Mouse (Mus musculus): ENCODE data around the gene Prss58. TPM values are rescaled to one million over a fixed set of nuclear protein-coding genes. Genes with fewer than 3 reads are reported as not detected.
A peak's percentile ranks its signal among the peaks of the same experiment; 100 is the strongest.

Gene Prss58
- not detected in 2 replicates for polyA plus RNA-seq (2014; fragmentation: Nextera tagmentation; extraction: Ambion mirVana)

- no peak within 1 kb of the TSS for H3K9ac ChIP-seq
- no peak within 1 kb of the TSS for H3K27ac ChIP-seq
- DNase-seq (ENCODE audit: low spot score), result no peak
- no peak within 1 kb of the TSS for H3K4me3 ChIP-seq (replicated peaks; ENCODE audit: low read length)
- no peaks in the 10 kb centered on the region for H3K27me3 ChIP-seq (ENCODE audit: control insufficient read depth, insufficient read depth, low read length)
- H3K36me3 ChIP-seq (replicated peaks; ENCODE audit: control insufficient read depth, insufficient read depth), result no peaks in the 10 kb centered on the region
- ATAC-seq (ENCODE audit: low FRiP score), result no peak
- H3K9me3 ChIP-seq (ENCODE audit: control insufficient read depth, low read length), result no peaks in the 10 kb centered on the region
- H3K4me1 ChIP-seq (replicated peaks; ENCODE audit: control insufficient read depth, insufficient read depth, low read length), result no peaks in the 10 kb centered on the region
- no peak within 1 kb of the TSS for H3K4me2 ChIP-seq (replicated peaks)
Measured at GRCm38 (mm10) chr6:40900287-40900686, at the start of gene Prss58. Gene Prss58, minus strand, starts transcription at chr6:40900387.

GRCm38 (mm10) chr6:40940457-40940856, 40.3 kb upstream of the Prss58 start, which contains the start of gene 1700074P13Rik:
Gene 1700074P13Rik, minus strand, starts transcription at chr6:40940557.
- Histone ChIP-seq H3K4me3 (replicated peaks; ENCODE audit: low read length) (no peak within 1 kb of the TSS), H3K27ac (no peak within 1 kb of the TSS), H3K9me3 (ENCODE audit: control insufficient read depth, low read length) (no peaks in the 10 kb centered on the region), H3K9ac (no peak within 1 kb of the TSS), H3K27me3 (ENCODE audit: control insufficient read depth, insufficient read depth, low read length) (no peaks in the 10 kb centered on the region), H3K4me2 (replicated peaks) (no peak within 1 kb of the TSS), H3K36me3 (replicated peaks; ENCODE audit: control insufficient read depth, insufficient read depth) (no peaks in the 10 kb centered on the region), H3K4me1 (replicated peaks; ENCODE audit: control insufficient read depth, insufficient read depth, low read length) (no peaks in the 10 kb centered on the region)
- 95% methylated on average over 10 of the region's 10 CpGs for WGBS
- DNase-seq (ENCODE audit: low spot score) (no peak), ATAC-seq (ENCODE audit: low FRiP score) (no peak)

- no peak for ATAC-seq (ENCODE audit: low FRiP score)
- 90% methylated on average over 4 of the region's 4 CpGs for WGBS
Measured at GRCm38 (mm10) chr6:40919954-40920353, 19.8 kb upstream of the Prss58 start.

GRCm38 (mm10) chr6:40894716-40895115, 5.5 kb downstream of the Prss58 start:
- Histone ChIP-seq H3K36me3 (replicated peaks; ENCODE audit: control insufficient read depth, insufficient read depth) (no peaks in the 10 kb centered on the region), H3K9me3 (ENCODE audit: control insufficient read depth, low read length) (no peaks in the 10 kb centered on the region), H3K27ac (no peak overlapping the region), H3K27me3 (ENCODE audit: control insufficient read depth, insufficient read depth, low read length) (no peaks in the 10 kb centered on the region), H3K4me2 (replicated peaks) (no peak overlapping the region), H3K9ac (no peak overlapping the region), H3K4me1 (replicated peaks; ENCODE audit: control insufficient read depth, insufficient read depth, low read length) (no peaks in the 10 kb centered on the region), H3K4me3 (replicated peaks; ENCODE audit: low read length) (no peak overlapping the region)
- ATAC-seq (ENCODE audit: low FRiP score) (no peak), DNase-seq (ENCODE audit: low spot score) (no peak)
- 89% methylated on average over 1 of the region's 1 CpGs for WGBS

More at GRCm38 (mm10) chr6:40919954-40920353, 19.8 kb upstream of the Prss58 start:
- no peak for DNase-seq (ENCODE audit: low spot score)
- Histone ChIP-seq H3K4me2 (replicated peaks) (no peak overlapping the region), H3K36me3 (replicated peaks; ENCODE audit: control insufficient read depth, insufficient read depth) (no peaks in the 10 kb centered on the region), H3K4me3 (replicated peaks; ENCODE audit: low read length) (no peak overlapping the region), H3K9ac (no peak overlapping the region), H3K4me1 (replicated peaks; ENCODE audit: control insufficient read depth, insufficient read depth, low read length) (no peaks in the 10 kb centered on the region), H3K27me3 (ENCODE audit: control insufficient read depth, insufficient read depth, low read length) (no peaks in the 10 kb centered on the region), H3K27ac (no peak overlapping the region), H3K9me3 (ENCODE audit: control insufficient read depth, low read length) (no peaks in the 10 kb centered on the region)

- WGBS, result 42% methylated on average over 7 of the region's 7 CpGs
- DNase-seq (ENCODE audit: low spot score), result peak; percentile 26
Measured at GRCm38 (mm10) chr6:40893577-40893976, 6.6 kb downstream of the Prss58 start.

GRCm38 (mm10) chr6:40891754-40892153, 8.4 kb downstream of the Prss58 start:
- H3K27ac ChIP-seq, result no peak overlapping the region
- H3K36me3 ChIP-seq (replicated peaks; ENCODE audit: control insufficient read depth, insufficient read depth), result no peaks in the 10 kb centered on the region
- H3K9me3 ChIP-seq (ENCODE audit: control insufficient read depth, low read length), result no peaks in the 10 kb centered on the region
- no peaks in the 10 kb centered on the region for H3K27me3 ChIP-seq (ENCODE audit: control insufficient read depth, insufficient read depth, low read length)
- no peak overlapping the region for H3K9ac ChIP-seq
- no peak overlapping the region for H3K4me3 ChIP-seq (replicated peaks; ENCODE audit: low read length)
- no peak overlapping the region for H3K4me2 ChIP-seq (replicated peaks)
- no peak for DNase-seq (ENCODE audit: low spot score)
- no peak for ATAC-seq (ENCODE audit: low FRiP score)
- WGBS, result 93% methylated on average over 4 of the region's 4 CpGs
- H3K4me1 ChIP-seq (replicated peaks; ENCODE audit: control insufficient read depth, insufficient read depth, low read length), result no peaks in the 10 kb centered on the region

More at GRCm38 (mm10) chr6:40893577-40893976, 6.6 kb downstream of the Prss58 start:
- no peak overlapping the region for H3K4me2 ChIP-seq (replicated peaks)
- H3K27ac ChIP-seq, result no peak overlapping the region
- H3K4me1 ChIP-seq (replicated peaks; ENCODE audit: control insufficient read depth, insufficient read depth, low read length), result no peaks in the 10 kb centered on the region
- H3K9ac ChIP-seq, result no peak overlapping the region
- no peaks in the 10 kb centered on the region for H3K9me3 ChIP-seq (ENCODE audit: control insufficient read depth, low read length)
- H3K4me3 ChIP-seq (replicated peaks; ENCODE audit: low read length), result no peak overlapping the region
- H3K27me3 ChIP-seq (ENCODE audit: control insufficient read depth, insufficient read depth, low read length), result no peaks in the 10 kb centered on the region
- no peaks in the 10 kb centered on the region for H3K36me3 ChIP-seq (replicated peaks; ENCODE audit: control insufficient read depth, insufficient read depth)
- no peak for ATAC-seq (ENCODE audit: low FRiP score)

- no peak for DNase-seq (ENCODE audit: low spot score)
- Histone ChIP-seq H3K9me3 (ENCODE audit: control insufficient read depth, low read length) (no peaks in the 10 kb centered on the region), H3K27ac (no peak overlapping the region), H3K4me3 (replicated peaks; ENCODE audit: low read length) (no peak overlapping the region), H3K36me3 (replicated peaks; ENCODE audit: control insufficient read depth, insufficient read depth) (no peaks in the 10 kb centered on the region), H3K4me1 (replicated peaks; ENCODE audit: control insufficient read depth, insufficient read depth, low read length) (no peaks in the 10 kb centered on the region), H3K4me2 (replicated peaks) (no peak overlapping the region), H3K27me3 (ENCODE audit: control insufficient read depth, insufficient read depth, low read length) (no peaks in the 10 kb centered on the region), H3K9ac (no peak overlapping the region)
- WGBS, result 83% methylated on average over 1 of the region's 1 CpGs
- ATAC-seq (ENCODE audit: low FRiP score), result no peak
Measured at GRCm38 (mm10) chr6:40890973-40891372, 9.2 kb downstream of the Prss58 start.

- no peak within 1 kb of the TSS for H3K4me2 ChIP-seq (replicated peaks)
- no peak within 1 kb of the TSS for H3K4me3 ChIP-seq (replicated peaks; ENCODE audit: low read length)
- WGBS, result 92% methylated on average over 3 of the region's 3 CpGs
- no peaks in the 10 kb centered on the region for H3K36me3 ChIP-seq (replicated peaks; ENCODE audit: control insufficient read depth, insufficient read depth)
- H3K9me3 ChIP-seq (ENCODE audit: control insufficient read depth, low read length), result no peaks in the 10 kb centered on the region
- no peaks in the 10 kb centered on the region for H3K27me3 ChIP-seq (ENCODE audit: control insufficient read depth, insufficient read depth, low read length)
- no peaks in the 10 kb centered on the region for H3K4me1 ChIP-seq (replicated peaks; ENCODE audit: control insufficient read depth, insufficient read depth, low read length)
- no peak within 1 kb of the TSS for H3K9ac ChIP-seq
- DNase-seq (ENCODE audit: low spot score) (no peak), ATAC-seq (ENCODE audit: low FRiP score) (no peak)
- no peak within 1 kb of the TSS for H3K27ac ChIP-seq
Measured at GRCm38 (mm10) chr6:40887394-40887793, 12.8 kb downstream of the Prss58 start, which contains the start of gene Moxd2. Gene Moxd2, minus strand, starts transcription at chr6:40887494.

GRCm38 (mm10) chr6:40845283-40845682, 54.9 kb downstream of the Prss58 start:
- H3K27ac ChIP-seq, result no peak overlapping the region
- DNase-seq (ENCODE audit: low spot score) (no peak), ATAC-seq (ENCODE audit: low FRiP score) (no peak)
- H3K9me3 ChIP-seq (ENCODE audit: control insufficient read depth, low read length), result no peaks in the 10 kb centered on the region
- H3K4me3 ChIP-seq (replicated peaks; ENCODE audit: low read length), result no peak overlapping the region
- H3K4me1 ChIP-seq (replicated peaks; ENCODE audit: control insufficient read depth, insufficient read depth, low read length), result no peaks in the 10 kb centered on the region
- no peaks in the 10 kb centered on the region for H3K27me3 ChIP-seq (ENCODE audit: control insufficient read depth, insufficient read depth, low read length)
- H3K36me3 ChIP-seq (replicated peaks; ENCODE audit: control insufficient read depth, insufficient read depth), result no peaks in the 10 kb centered on the region
- no peak overlapping the region for H3K4me2 ChIP-seq (replicated peaks)
- H3K9ac ChIP-seq, result no peak overlapping the region
